Mouse (Mus musculus): ENCODE measurements around the gene 1700016D06Rik. TPM values are rescaled to one million over a fixed set of nuclear protein-coding genes. Genes with fewer than 3 reads are reported as not detected.
A peak's percentile ranks its signal among the peaks of the same experiment; 100 is the strongest.

1700016D06Rik gene
- polyA plus RNA-seq, 1 experiment from 2014 or later, result 0.26 TPM

DNA sequence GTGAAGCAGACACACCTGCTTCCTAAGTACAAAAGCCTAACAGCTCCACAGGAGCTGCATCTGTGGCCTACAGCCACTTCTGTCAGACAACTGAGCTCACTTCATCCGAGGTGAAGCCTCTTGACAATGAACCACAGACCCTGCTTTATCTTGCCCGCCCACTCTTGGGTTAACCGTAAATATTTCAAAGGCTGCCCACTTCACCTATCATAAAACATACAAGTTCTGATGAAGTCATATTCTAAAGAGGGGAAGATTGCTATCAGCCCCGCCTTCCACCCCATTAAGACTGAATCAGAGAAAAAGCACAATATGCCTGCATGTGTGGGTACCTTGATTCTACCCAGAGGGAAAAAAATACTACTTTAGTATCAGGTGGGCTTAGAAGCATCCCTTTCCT, 75.8 kb downstream of the 1700016D06Rik start:
- no peak overlapping the region for H3K4me3 ChIP-seq (ENCODE audit: low read depth, low read length)
- no peak for ATAC-seq (ENCODE audit: low read depth)
- DNase-seq (ENCODE audit: low spot score), result no peak
- H3K4me1 ChIP-seq (ENCODE audit: control insufficient read depth, insufficient read depth, low read length), result no peaks in the 10 kb centered on the region
- peaks cover 80% of the 10 kb centered on the region for H3K36me3 ChIP-seq (ENCODE audit: control insufficient read depth, insufficient read depth, low read length)
- no peak overlapping the region for H3K27ac ChIP-seq (replicated peaks; ENCODE audit: low read depth, low read length)
- no peak overlapping the region for H3K9ac ChIP-seq (ENCODE audit: low read depth, low read length)
- no peaks in the 10 kb centered on the region for H3K9me3 ChIP-seq (ENCODE audit: control insufficient read depth, low read length)
- WGBS, result 80% methylated on average over 4 of the region's 4 CpGs
- no peaks in the 10 kb centered on the region for H3K27me3 ChIP-seq (replicated peaks; ENCODE audit: control insufficient read depth, insufficient read depth, low read length)
- no peak overlapping the region for H3K4me2 ChIP-seq (ENCODE audit: low read depth, low read length)

GRCm38 (mm10) chr8:11619091-11619490, 81.8 kb downstream of the 1700016D06Rik start:
- Histone ChIP-seq H3K27me3 (replicated peaks; ENCODE audit: control insufficient read depth, insufficient read depth, low read length) (no peaks in the 10 kb centered on the region), H3K9ac (ENCODE audit: low read depth, low read length) (no peak overlapping the region), H3K36me3 (ENCODE audit: control insufficient read depth, insufficient read depth, low read length) (peaks cover 86% of the 10 kb centered on the region), H3K4me3 (ENCODE audit: low read depth, low read length) (no peak overlapping the region), H3K4me1 (ENCODE audit: control insufficient read depth, insufficient read depth, low read length) (no peaks in the 10 kb centered on the region), H3K27ac (replicated peaks; ENCODE audit: low read depth, low read length) (no peak overlapping the region), H3K4me2 (ENCODE audit: low read depth, low read length) (no peak overlapping the region), H3K9me3 (ENCODE audit: control insufficient read depth, low read length) (no peaks in the 10 kb centered on the region)
- ATAC-seq (ENCODE audit: low read depth) (no peak), DNase-seq (ENCODE audit: low spot score) (no peak)
- WGBS, result 89% methylated on average over 3 of the region's 3 CpGs

- ATAC-seq (ENCODE audit: low read depth), result no peak
- DNase-seq (ENCODE audit: low spot score), result no peak
- Histone ChIP-seq H3K27ac (replicated peaks; ENCODE audit: low read depth, low read length) (no peak overlapping the region), H3K4me3 (ENCODE audit: low read depth, low read length) (no peak overlapping the region), H3K4me1 (ENCODE audit: control insufficient read depth, insufficient read depth, low read length) (no peaks in the 10 kb centered on the region), H3K27me3 (replicated peaks; ENCODE audit: control insufficient read depth, insufficient read depth, low read length) (no peaks in the 10 kb centered on the region), H3K4me2 (ENCODE audit: low read depth, low read length) (no peak overlapping the region), H3K9me3 (ENCODE audit: control insufficient read depth, low read length) (no peaks in the 10 kb centered on the region), H3K36me3 (ENCODE audit: control insufficient read depth, insufficient read depth, low read length) (peaks cover 87% of the 10 kb centered on the region), H3K9ac (ENCODE audit: low read depth, low read length) (no peak overlapping the region)
- WGBS, result 88% methylated on average over 2 of the region's 2 CpGs
Measured at GRCm38 (mm10) chr8:11618063-11618462, 82.8 kb downstream of the 1700016D06Rik start.

- Histone ChIP-seq H3K4me1 (ENCODE audit: control insufficient read depth, insufficient read depth, low read length) (no peaks in the 10 kb centered on the region), H3K9me3 (ENCODE audit: control insufficient read depth, low read length) (no peaks in the 10 kb centered on the region), H3K9ac (ENCODE audit: low read depth, low read length) (no peak overlapping the region), H3K27ac (replicated peaks; ENCODE audit: low read depth, low read length) (no peak overlapping the region), H3K4me2 (ENCODE audit: low read depth, low read length) (no peak overlapping the region), H3K4me3 (ENCODE audit: low read depth, low read length) (no peak overlapping the region), H3K27me3 (replicated peaks; ENCODE audit: control insufficient read depth, insufficient read depth, low read length) (no peaks in the 10 kb centered on the region), H3K36me3 (ENCODE audit: control insufficient read depth, insufficient read depth, low read length) (peaks cover 88% of the 10 kb centered on the region)
- 0 out of 2 replicates have a peak, but pooled peaks have one; percentile 30 for ATAC-seq (ENCODE audit: low read depth)
- peak; percentile 33 for DNase-seq (ENCODE audit: low spot score)
- WGBS, result 7% methylated on average over 1 of the region's 1 CpGs
Measured at GRCm38 (mm10) chr8:11616294-11616693, 84.6 kb downstream of the 1700016D06Rik start.

DNA sequence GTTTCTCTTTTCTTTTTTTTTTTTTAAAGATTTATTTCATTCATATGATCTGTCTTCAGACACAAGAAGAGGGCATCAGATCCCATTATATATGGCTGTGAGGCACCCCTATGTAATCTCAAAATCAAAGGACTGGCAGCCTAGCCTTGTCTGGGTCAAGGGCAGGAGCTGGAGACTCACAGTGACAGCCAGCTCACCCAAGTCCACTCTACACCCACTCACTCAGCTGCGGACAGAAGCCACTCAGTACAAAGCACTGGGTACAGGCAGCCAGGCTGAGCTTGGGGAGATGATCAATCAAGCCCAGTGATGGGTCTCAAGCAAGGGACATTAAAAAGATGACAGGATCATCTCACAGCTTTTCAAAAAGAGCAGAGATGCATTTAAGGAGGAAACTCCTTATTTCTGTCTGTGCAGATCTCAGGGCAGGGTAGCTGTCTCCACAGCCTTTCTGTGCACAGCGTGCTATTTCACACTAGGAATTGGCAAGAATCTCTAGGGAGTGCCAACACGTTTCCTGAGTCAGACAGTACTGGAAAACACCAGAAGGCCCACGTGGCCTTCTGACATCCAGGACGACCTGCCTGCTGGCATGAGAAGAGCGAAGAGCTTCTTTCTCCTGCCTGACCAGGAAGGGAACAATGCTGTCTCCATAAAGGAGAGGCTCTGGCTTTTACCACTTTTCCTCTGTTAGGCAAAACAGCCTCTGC, 86.6 kb downstream of the 1700016D06Rik start:
- H3K27me3 ChIP-seq (replicated peaks; ENCODE audit: control insufficient read depth, insufficient read depth, low read length), result no peaks in the 10 kb centered on the region
- ATAC-seq (ENCODE audit: low read depth), result no peak
- WGBS, result 86% methylated on average over 6 of the region's 6 CpGs

GRCm38 (mm10) chr8:11608848-11609247, 92.0 kb downstream of the 1700016D06Rik start:
- Histone ChIP-seq H3K9me3 (ENCODE audit: control insufficient read depth, low read length) (peaks cover 20% of the 10 kb centered on the region), H3K9ac (ENCODE audit: low read depth, low read length) (no peak overlapping the region), H3K4me3 (ENCODE audit: low read depth, low read length) (no peak overlapping the region), H3K36me3 (ENCODE audit: control insufficient read depth, insufficient read depth, low read length) (peaks cover 54% of the 10 kb centered on the region), H3K4me1 (ENCODE audit: control insufficient read depth, insufficient read depth, low read length) (no peaks in the 10 kb centered on the region), H3K4me2 (ENCODE audit: low read depth, low read length) (no peak overlapping the region), H3K27ac (replicated peaks; ENCODE audit: low read depth, low read length) (no peak overlapping the region), H3K27me3 (replicated peaks; ENCODE audit: control insufficient read depth, insufficient read depth, low read length) (no peaks in the 10 kb centered on the region)
- DNase-seq (ENCODE audit: low spot score) (no peak), ATAC-seq (ENCODE audit: low read depth) (no peak)
- WGBS, result 98% methylated on average over 9 of the region's 9 CpGs

More for the DNA sequence above, 86.6 kb downstream of the 1700016D06Rik start:
- Histone ChIP-seq H3K27ac (replicated peaks; ENCODE audit: low read depth, low read length) (no peak overlapping the region), H3K4me2 (ENCODE audit: low read depth, low read length) (no peak overlapping the region), H3K9ac (ENCODE audit: low read depth, low read length) (no peak overlapping the region), H3K4me3 (ENCODE audit: low read depth, low read length) (no peak overlapping the region), H3K4me1 (ENCODE audit: control insufficient read depth, insufficient read depth, low read length) (no peaks in the 10 kb centered on the region), H3K36me3 (ENCODE audit: control insufficient read depth, insufficient read depth, low read length) (peaks cover 83% of the 10 kb centered on the region), H3K9me3 (ENCODE audit: control insufficient read depth, low read length) (0 out of 2 replicates have a peak, but pooled peaks cover 2% of the 10 kb centered on the region)
- no peak for DNase-seq (ENCODE audit: low spot score)

Small RNA genes within 50 kb of the gene (microRNA-seq; reads per million reads assigned to microRNA genes)
- gene Mir7238 (ENCODE audit: borderline number of aligned reads), result not detected

Other genes with a start within 250 kb of the 1700016D06Rik start
- gene Rab20, start 222.4 kb downstream of the 1700016D06Rik start, polyA plus RNA-seq (2014; fragmentation: Nextera tagmentation; extraction: Ambion mirVana), result 2.0 and 2.1 TPM in 2 replicates
- 95.1 and 103 TPM in 2 replicates for gene Naxd, start 203.6 kb downstream of the 1700016D06Rik start, polyA plus RNA-seq (2014; fragmentation: Nextera tagmentation; extraction: Ambion mirVana)
- 22.5 and 23.6 TPM in 2 replicates for gene Cars2, start 150.3 kb downstream of the 1700016D06Rik start, polyA plus RNA-seq (2014; fragmentation: Nextera tagmentation; extraction: Ambion mirVana)
- gene Ing1, start 145.5 kb downstream of the 1700016D06Rik start, polyA plus RNA-seq (2014; fragmentation: Nextera tagmentation; extraction: Ambion mirVana), result 35.9 and 36.9 TPM in 2 replicates
- 77.6 and 81.7 TPM in 2 replicates for gene Ankrd10, start 65.3 kb downstream of the 1700016D06Rik start, polyA plus RNA-seq (2014; fragmentation: Nextera tagmentation; extraction: Ambion mirVana)
- 45.7 and 48.1 TPM in 2 replicates for gene Arhgef7, start 26.7 kb upstream of the 1700016D06Rik start, polyA plus RNA-seq (2014; fragmentation: Nextera tagmentation; extraction: Ambion mirVana)
- gene Tex29, start 139.4 kb upstream of the 1700016D06Rik start, polyA plus RNA-seq (2014; fragmentation: Nextera tagmentation; extraction: Ambion mirVana), result not detected in 2 replicates